Mouse (Mus musculus) layer of hippocampus, adult 2 months (tissue): ENCODE results near the gene Fam160b1. TPM values are rescaled to one million over a fixed set of nuclear protein-coding genes. Genes with fewer than 3 reads are reported as not detected.

Experiments
- DNase-seq, 2 experiments: peaks; one replicate each; pipeline ENCODE4 v3.0.0; 2022; ENCODE audit warnings: low spot score in 2 of 2
- H3K27ac ChIP-seq: fragments of 200-600 bp; 2 replicates; pipeline ENCODE4 v1.8.1; 2022
- H3K4me3 ChIP-seq: fragments of 200-600 bp; 2 replicates; pipeline ENCODE4 v1.8.1; 2022; ENCODE audit warnings: mild to moderate bottlenecking
- CTCF ChIP-seq: fragments of 200-600 bp; conservative IDR thresholded peaks from 2 replicates; pipeline ENCODE4 v1.8.1; 2022; ENCODE audit warnings: antibody characterized with exemption, mild to moderate bottlenecking, moderate library complexity
- long read RNA-seq, 2 experiments: library from polyadenylated mRNA; stranded (forward); transcript quantifications; one replicate each; pipeline ENCODE4 v2.0.0; 2021; ENCODE audit warnings: borderline mapping rate in 2 of 2
- total RNA-seq, 2 experiments: library from RNA; stranded (reverse); gene quantifications; 2 replicates each; pipeline ENCODE4 v1.2.3; 2021

Fam160b1 gene
- total RNA-seq = 10 to 100 TPM; 21.2 to 22.7 TPM
- long read RNA-seq, experiment 1, full-length matches to known transcripts = 6 of 9 reads
- long read RNA-seq, experiment 1, partial matches to known transcripts = 1 of 9 reads
- long read RNA-seq, experiment 1, other reads (novel, unspliced or antisense) = 2 of 9 reads
- long read RNA-seq, experiment 2, full-length matches to known transcripts = 13 of 21 reads
- long read RNA-seq, experiment 2, partial matches to known transcripts = 7 of 21 reads
- long read RNA-seq, experiment 2, other reads (novel, unspliced or antisense) = 1 of 21 reads

- H3K4me3 ChIP-seq = peak within 1 kb of the TSS; percentile 87
- peak; percentile 75 for TF ChIP-seq CTCF
- peak; percentile 90 to 96 for DNase-seq
- peak within 1 kb of the TSS; percentile 93 for H3K27ac ChIP-seq
Observed at GRCm38 (mm10) chr19:57360341-57361130, at the start of gene Fam160b1. Gene Fam160b1, plus strand, starts transcription at chr19:57360680.

GRCm38 (mm10) chr19:57313226-57313625, 47.3 kb upstream of the Fam160b1 start:
- Histone ChIP-seq H3K27ac (peak overlapping the region; percentile 97; the same call in 1 of the 2 replicates), H3K4me3 (peak overlapping the region; percentile 91)
- DNase-seq = no peak
- no peak for TF ChIP-seq CTCF

DNA sequence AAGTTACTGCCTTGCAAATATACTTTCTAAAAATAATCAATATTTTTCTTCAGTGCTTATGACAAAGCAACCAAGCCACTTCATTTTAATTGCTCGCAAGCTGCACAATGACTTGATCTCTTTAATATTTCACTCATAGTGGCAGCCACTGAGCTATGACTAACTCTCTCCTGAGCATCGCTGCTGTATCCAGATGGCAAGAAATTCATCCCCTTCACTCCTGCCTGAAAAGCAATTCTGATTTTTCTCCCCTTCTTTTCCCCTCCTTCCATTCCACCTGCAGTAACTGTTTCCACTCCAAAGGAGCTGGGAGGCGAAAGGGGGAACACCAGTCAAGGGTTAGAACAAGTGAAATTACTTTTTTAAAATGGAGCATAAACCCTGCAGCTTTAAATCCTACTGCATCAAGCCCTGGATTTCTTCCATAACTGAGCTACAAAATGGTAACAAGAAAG, 46.6 kb upstream of the Fam160b1 start:
- Histone ChIP-seq H3K4me3 (peak overlapping the region; percentile 91), H3K27ac (peak overlapping the region; percentile 97)
- peak in 1 of 2 experiments; percentile 24 for DNase-seq
- no peak for TF ChIP-seq CTCF

- DNase-seq = peak in 1 of 2 experiments; percentile 26
- peak within 1 kb of the TSS; percentile 97 for H3K27ac ChIP-seq
- H3K4me3 ChIP-seq = peak within 1 kb of the TSS; percentile 91
- peak; percentile 58 for TF ChIP-seq CTCF
Observed at GRCm38 (mm10) chr19:57314346-57315012, 46.0 kb upstream of the Fam160b1 start, which contains the start of gene Ablim1. Gene Ablim1, minus strand, starts transcription at chr19:57314919.

DNA sequence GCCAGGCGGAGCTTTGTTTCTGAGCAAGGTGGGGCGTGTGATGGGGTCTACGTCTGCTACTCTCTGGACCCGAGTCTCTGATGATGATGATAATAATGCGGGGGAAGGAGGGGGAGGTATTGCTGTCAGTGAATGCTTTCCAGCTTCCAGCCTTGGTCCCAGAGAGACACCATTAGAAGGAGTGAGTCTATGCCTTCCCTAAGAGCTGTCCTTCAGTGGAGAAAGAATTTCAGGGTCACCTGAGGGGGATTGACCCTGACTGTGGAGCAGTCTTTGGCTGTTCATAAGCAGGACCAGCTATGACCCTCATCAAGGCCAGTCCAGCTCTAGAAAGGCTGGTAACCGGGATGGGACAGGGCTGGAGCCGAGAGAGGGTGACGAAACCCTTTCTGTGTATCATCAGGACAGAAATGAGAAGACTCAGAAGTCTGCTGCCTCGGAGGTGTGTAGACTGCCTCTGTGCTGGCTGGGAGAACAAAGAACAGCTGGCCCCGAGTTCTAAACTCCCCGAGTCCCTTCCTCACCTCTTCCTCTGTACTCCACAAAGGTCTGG, 45.4 kb upstream of the Fam160b1 start:
- Histone ChIP-seq H3K4me3 (peak overlapping the region; percentile 91), H3K27ac (peak overlapping the region; percentile 97)
- no peak for TF ChIP-seq CTCF
- peak in 1 of 2 experiments; percentile 15 for DNase-seq

- no peak for DNase-seq
- no peak for TF ChIP-seq CTCF
- Histone ChIP-seq H3K4me3 (no peak overlapping the region), H3K27ac (no peak overlapping the region)
Observed at GRCm38 (mm10) chr19:57316597-57316996, 43.9 kb upstream of the Fam160b1 start.

DNA sequence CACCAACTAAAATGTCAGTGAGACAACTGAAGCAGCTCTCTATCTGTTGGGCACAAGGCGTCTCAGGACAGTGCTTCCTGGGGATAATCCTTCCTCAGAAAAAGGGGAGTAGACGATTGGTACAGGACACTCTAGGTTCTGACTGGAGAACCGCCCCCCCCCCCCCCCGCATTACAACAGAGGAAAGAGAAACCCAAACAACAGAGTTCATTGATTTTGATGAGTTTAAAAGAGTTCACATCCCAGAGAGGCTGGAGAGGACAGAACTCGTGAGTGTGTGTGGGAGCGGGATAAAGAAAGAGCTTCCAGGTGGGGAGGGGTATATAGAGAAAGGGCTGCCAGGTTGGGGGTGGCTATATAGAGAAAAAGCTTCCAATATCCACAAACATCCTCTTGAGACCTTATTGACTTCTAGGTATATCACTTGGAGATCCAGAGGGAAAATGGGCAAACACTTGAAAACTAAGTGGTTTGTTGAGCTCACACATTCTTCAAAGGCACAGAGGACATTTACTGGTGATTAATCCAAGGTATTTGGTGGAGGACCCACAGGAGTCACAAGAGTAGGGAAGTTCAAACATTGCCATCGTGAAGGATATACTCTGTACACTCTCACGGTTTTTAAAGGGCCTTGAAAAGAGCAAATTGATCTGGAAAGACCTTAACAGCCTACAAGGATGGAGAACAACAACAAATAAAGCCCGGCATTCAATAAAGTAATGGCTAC, 39.7 kb upstream of the Fam160b1 start:
- no peak for TF ChIP-seq CTCF
- H3K4me3 ChIP-seq = no peak overlapping the region
- no peak for DNase-seq
- H3K27ac ChIP-seq = no peak overlapping the region

DNA sequence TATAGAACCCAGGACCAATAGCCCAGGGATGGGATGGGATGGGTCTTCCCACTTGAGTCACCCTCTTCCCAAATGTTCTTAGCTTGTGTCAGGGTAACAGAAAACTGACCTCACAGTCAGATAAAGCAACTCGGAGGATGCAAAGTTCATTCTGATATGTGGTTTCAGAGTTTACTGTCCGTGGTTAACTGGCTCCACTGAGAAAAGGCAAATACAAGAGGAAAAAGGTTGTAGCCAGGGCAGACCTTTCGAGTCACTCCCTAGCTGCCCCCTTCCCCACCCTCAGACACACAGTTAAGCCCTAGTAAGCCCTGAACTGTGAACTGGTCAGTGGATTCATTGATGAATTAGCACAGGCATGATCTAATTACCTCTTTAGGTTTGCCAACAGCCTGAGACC, 38.6 kb upstream of the Fam160b1 start:
- no peak for TF ChIP-seq CTCF
- H3K27ac ChIP-seq = no peak overlapping the region
- no peak for DNase-seq
- no peak overlapping the region for H3K4me3 ChIP-seq

- Histone ChIP-seq H3K4me3 (no peak overlapping the region), H3K27ac (no peak overlapping the region)
- no peak for TF ChIP-seq CTCF
- no peak for DNase-seq
Observed at GRCm38 (mm10) chr19:57322491-57322890, 38.0 kb upstream of the Fam160b1 start.

DNA sequence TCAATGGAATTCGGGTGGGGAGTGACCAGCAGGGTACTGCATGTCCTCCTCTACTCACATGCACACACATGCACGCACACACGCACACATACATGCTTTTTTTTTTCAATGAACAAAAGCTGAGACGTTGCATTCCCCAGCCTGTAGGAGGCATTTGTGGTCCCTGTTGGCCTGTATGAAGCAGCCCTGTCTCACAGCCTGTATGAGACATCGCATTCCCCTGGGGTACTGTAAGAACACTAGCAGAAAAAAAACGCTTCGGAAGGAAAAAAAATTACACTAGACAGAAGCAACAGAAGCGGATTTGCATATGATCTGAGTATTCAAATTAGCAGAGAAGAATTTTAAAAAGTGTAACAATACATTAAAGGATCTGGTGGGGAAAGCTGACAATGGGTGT, 37.4 kb upstream of the Fam160b1 start:
- Histone ChIP-seq H3K4me3 (no peak overlapping the region), H3K27ac (no peak overlapping the region)
- TF ChIP-seq CTCF = peak; percentile 31
- no peak for DNase-seq

- DNase-seq = peak; percentile 60 to 84
- Histone ChIP-seq H3K4me3 (no peak overlapping the region), H3K27ac (no peak overlapping the region)
- peak; percentile 76 for TF ChIP-seq CTCF
Observed at GRCm38 (mm10) chr19:57325748-57326300, 34.7 kb upstream of the Fam160b1 start.

DNA sequence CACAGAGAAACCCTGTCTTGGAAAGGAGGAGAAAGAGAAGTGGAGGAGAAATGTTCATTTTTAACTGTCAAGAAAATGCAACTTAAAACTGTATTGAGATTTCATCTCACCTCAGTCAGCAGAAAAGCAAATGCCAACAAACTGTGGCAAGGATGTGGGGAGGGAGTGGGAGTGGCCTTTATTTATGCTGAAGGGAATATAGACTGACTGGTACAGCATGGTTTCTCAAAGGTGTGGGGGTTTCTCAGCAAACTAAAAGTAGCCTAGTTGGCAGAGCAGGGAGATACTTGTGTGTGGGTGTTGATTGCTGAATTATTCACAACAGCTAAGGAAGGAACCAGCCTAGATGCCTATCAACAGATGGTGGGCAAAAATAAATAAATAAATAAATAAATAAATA, 32.8 kb upstream of the Fam160b1 start:
- Histone ChIP-seq H3K27ac (no peak overlapping the region), H3K4me3 (no peak overlapping the region)
- no peak for TF ChIP-seq CTCF
- no peak for DNase-seq
